Mouse (Mus musculus) splenic B cell, adult 2 months (primary cell): ENCODE data around the gene Col13a1.

Experiments
- DNase-seq: peaks from one replicate; pipeline ENCODE4 v3.0.0-alpha.2; 2011; ENCODE audit warnings: low read depth, low spot score
- H3K27me3 ChIP-seq: 2 replicates; pipeline ENCODE4 v1.6.1; 2012; ENCODE audit warnings: mild to moderate bottlenecking, low read length, moderate library complexity, mixed read lengths; ENCODE audit not compliant: control insufficient read depth, poor library complexity, insufficient read depth, severe bottlenecking
- H3K36me3 ChIP-seq: 2 replicates; pipeline ENCODE4 v1.6.1; 2012; ENCODE audit warnings: mild to moderate bottlenecking, low read length, moderate library complexity, mixed read lengths; ENCODE audit not compliant: control insufficient read depth, poor library complexity, insufficient read depth, severe bottlenecking

Col13a1 gene

GRCm38 (mm10) chr10:61837286-61837685 is 141.6 kb downstream of the Col13a1 start:
- Histone ChIP-seq H3K36me3 (no peaks in the 10 kb centered on the region), H3K27me3 (no peaks in the 10 kb centered on the region)
- no peak for DNase-seq

- no peak for DNase-seq
- H3K36me3 ChIP-seq: no peaks in the 10 kb centered on the region
- no peaks in the 10 kb centered on the region for H3K27me3 ChIP-seq
Measured at GRCm38 (mm10) chr10:61834288-61834687, 144.6 kb downstream of the Col13a1 start.

- DNase-seq: no peak
- no peaks in the 10 kb centered on the region for H3K27me3 ChIP-seq
- no peaks in the 10 kb centered on the region for H3K36me3 ChIP-seq
Measured at GRCm38 (mm10) chr10:61832713-61833112, 146.2 kb downstream of the Col13a1 start.

- DNase-seq: no peak
- no peaks in the 10 kb centered on the region for H3K27me3 ChIP-seq
- H3K36me3 ChIP-seq: no peaks in the 10 kb centered on the region
Measured at GRCm38 (mm10) chr10:61831741-61832140, 147.2 kb downstream of the Col13a1 start.

- no peak for DNase-seq
- Histone ChIP-seq H3K27me3 (no peaks in the 10 kb centered on the region), H3K36me3 (no peaks in the 10 kb centered on the region)
Measured at GRCm38 (mm10) chr10:61831251-61831650, 147.7 kb downstream of the Col13a1 start.

GRCm38 (mm10) chr10:61830817-61831216 is 148.1 kb downstream of the Col13a1 start:
- no peaks in the 10 kb centered on the region for H3K27me3 ChIP-seq
- DNase-seq: no peak

GRCm38 (mm10) chr10:61829046-61829445 is 149.9 kb downstream of the Col13a1 start:
- DNase-seq: no peak
- Histone ChIP-seq H3K27me3 (no peaks in the 10 kb centered on the region), H3K36me3 (no peaks in the 10 kb centered on the region)

More at GRCm38 (mm10) chr10:61830817-61831216, 148.1 kb downstream of the Col13a1 start:
- H3K36me3 ChIP-seq: no peaks in the 10 kb centered on the region

- Histone ChIP-seq H3K27me3 (no peaks in the 10 kb centered on the region), H3K36me3 (no peaks in the 10 kb centered on the region)
- no peak for DNase-seq
Measured at GRCm38 (mm10) chr10:61827950-61828936, 150.7 kb downstream of the Col13a1 start.

GRCm38 (mm10) chr10:61826753-61827435 is 152.0 kb downstream of the Col13a1 start:
- no peaks in the 10 kb centered on the region for H3K36me3 ChIP-seq
- H3K27me3 ChIP-seq: no peaks in the 10 kb centered on the region
- no peak for DNase-seq

GRCm38 (mm10) chr10:61825979-61826752 is 152.7 kb downstream of the Col13a1 start:
- DNase-seq: no peak
- no peaks in the 10 kb centered on the region for H3K36me3 ChIP-seq
- no peaks in the 10 kb centered on the region for H3K27me3 ChIP-seq

- H3K36me3 ChIP-seq: no peaks in the 10 kb centered on the region
- H3K27me3 ChIP-seq: no peaks in the 10 kb centered on the region
- DNase-seq: no peak
Measured at GRCm38 (mm10) chr10:61825536-61825935, 153.4 kb downstream of the Col13a1 start.

- DNase-seq: no peak
- Histone ChIP-seq H3K27me3 (no peaks in the 10 kb centered on the region), H3K36me3 (no peaks in the 10 kb centered on the region)
Measured at GRCm38 (mm10) chr10:61823731-61824115, 155.2 kb downstream of the Col13a1 start.

- DNase-seq: no peak
- no peaks in the 10 kb centered on the region for H3K27me3 ChIP-seq
- no peaks in the 10 kb centered on the region for H3K36me3 ChIP-seq
Measured at GRCm38 (mm10) chr10:61822968-61823730, 155.8 kb downstream of the Col13a1 start.

- no peaks in the 10 kb centered on the region for H3K36me3 ChIP-seq
- H3K27me3 ChIP-seq: no peaks in the 10 kb centered on the region
- no peak for DNase-seq
Measured at GRCm38 (mm10) chr10:61820050-61820449, 158.9 kb downstream of the Col13a1 start.
